Mouse (Mus musculus) hindbrain, embryonic 10.5 days (tissue): ENCODE results near the gene Rrnad1. TPM values are rescaled to one million over a fixed set of nuclear protein-coding genes. Genes with fewer than 3 reads are reported as not detected.
A peak's percentile ranks its signal among the peaks of the same experiment; 100 is the strongest.

Experiments used
- DNase-seq: peaks from one replicate; pipeline ENCODE4 v3.0.0-alpha.2; 2017; ENCODE audit warnings: low spot score
- H3K27ac ChIP-seq: fragments of 300-500 bp; sonication (generic); 2 replicates; pipeline ENCODE4 v1.5.1; 2016; ENCODE audit warnings: mild to moderate bottlenecking, moderate library complexity
- H3K27me3 ChIP-seq: fragments of 300-500 bp; sonication (generic); 2 replicates; pipeline ENCODE4 v1.6.1; 2016; ENCODE audit warnings: mild to moderate bottlenecking; ENCODE audit not compliant: poor library complexity, insufficient read depth, severe bottlenecking
- H3K36me3 ChIP-seq: fragments of 300-500 bp; sonication (generic); 2 replicates; pipeline ENCODE4 v1.6.1; 2016; ENCODE audit warnings: mild to moderate bottlenecking, moderate library complexity
- H3K4me1 ChIP-seq: fragments of 300-500 bp; sonication (generic); replicated peaks from 2 replicates; pipeline ENCODE4 v1.6.1; 2016; ENCODE audit warnings: mild to moderate bottlenecking
- H3K4me3 ChIP-seq: fragments of 300-500 bp; sonication (generic); 2 replicates; pipeline ENCODE4 v1.5.1; 2016; ENCODE audit warnings: mild to moderate bottlenecking, moderate library complexity
- H3K9me3 ChIP-seq: fragments of 300-500 bp; sonication (generic); 2 replicates; pipeline ENCODE4 v1.6.1; 2016; ENCODE audit warnings: mild to moderate bottlenecking, moderate library complexity
- WGBS: fragments of 180-500 bp; shearing (Covaris S2); methylation state at CpG from one replicate; pipeline ENCODE4 v1.1.7; 2016; 5-methylcytosine and 5-hydroxymethylcytosine counted together
- polyA plus RNA-seq: library from polyadenylated mRNA; unstranded; fragments of >200 nt; fragmentation: Nextera tagmentation; extraction: Ambion mirVana; gene quantifications from 2 replicates; pipeline ENCODE4 v1.2.1, GENCODE M21; 2016

Rrnad1 gene
- polyA plus RNA-seq, 1 experiment from 2014 or later = 18.9 TPM

GRCm38 (mm10) chr3:87927452-87927851 is 3.1 kb downstream of the Rrnad1 start:
- Histone ChIP-seq H3K27ac (no peak overlapping the region), H3K27me3 (no peaks in the 10 kb centered on the region), H3K9me3 (no peaks in the 10 kb centered on the region), H3K36me3 (peaks cover 70% of the 10 kb centered on the region), H3K4me3 (no peak overlapping the region), H3K4me1 (peaks cover 32% of the 10 kb centered on the region)
- WGBS = 95% methylated on average over 5 of the region's 5 CpGs
- DNase-seq = no peak

- WGBS = 93% methylated on average over 7 of the region's 7 CpGs
- peaks cover 19% of the 10 kb centered on the region for H3K4me1 ChIP-seq
- peaks cover 64% of the 10 kb centered on the region for H3K36me3 ChIP-seq
- no peak overlapping the region for H3K27ac ChIP-seq
- DNase-seq = no peak
- H3K27me3 ChIP-seq = no peaks in the 10 kb centered on the region
- H3K9me3 ChIP-seq = no peaks in the 10 kb centered on the region
- no peak overlapping the region; the same call in 1 of the 2 replicates for H3K4me3 ChIP-seq
Measured at GRCm38 (mm10) chr3:87924996-87925395, 5.5 kb downstream of the Rrnad1 start.

- H3K36me3 ChIP-seq = peaks cover 62% of the 10 kb centered on the region
- no peaks in the 10 kb centered on the region for H3K9me3 ChIP-seq
- no peak for DNase-seq
- H3K4me3 ChIP-seq = peak overlapping the region; percentile 74
- H3K27me3 ChIP-seq = no peaks in the 10 kb centered on the region
- peaks cover 10% of the 10 kb centered on the region for H3K4me1 ChIP-seq
- H3K27ac ChIP-seq = no peak overlapping the region
- WGBS = 67% methylated on average over 9 of the region's 9 CpGs
Measured at GRCm38 (mm10) chr3:87920270-87920943, 10.1 kb downstream of the Rrnad1 start.

GRCm38 (mm10) chr3:87919336-87920108 is 11.0 kb downstream of the Rrnad1 start, which contains the start of gene Mrpl24:
Gene Mrpl24 (plus strand): TSS chr3:87919506.
- peak within 1 kb of the TSS; percentile 82 for H3K27ac ChIP-seq
- DNase-seq = peak; percentile 76
- no peaks in the 10 kb centered on the region for H3K27me3 ChIP-seq
- peaks cover 62% of the 10 kb centered on the region for H3K36me3 ChIP-seq
- H3K4me1 ChIP-seq = peaks cover 10% of the 10 kb centered on the region
- H3K4me3 ChIP-seq = peak within 1 kb of the TSS; percentile 74
- under 1% methylated on average over 30 of the region's 30 CpGs for WGBS
- no peaks in the 10 kb centered on the region for H3K9me3 ChIP-seq

- 0 out of 2 replicates have a peak overlapping the region, but pooled peaks have one; percentile 82 for H3K27ac ChIP-seq
- DNase-seq = no peak
- peaks cover 62% of the 10 kb centered on the region for H3K36me3 ChIP-seq
- no peaks in the 10 kb centered on the region for H3K27me3 ChIP-seq
- peaks cover 14% of the 10 kb centered on the region for H3K4me1 ChIP-seq
- 0 out of 2 replicates have a peak overlapping the region, but pooled peaks have one; percentile 74 for H3K4me3 ChIP-seq
- WGBS = 96% methylated on average over 1 of the region's 1 CpGs
- no peaks in the 10 kb centered on the region for H3K9me3 ChIP-seq
Measured at GRCm38 (mm10) chr3:87918551-87918950, 12.0 kb downstream of the Rrnad1 start.

GRCm38 (mm10) chr3:87916990-87917389 is 13.5 kb downstream of the Rrnad1 start:
- Histone ChIP-seq H3K36me3 (peaks cover 57% of the 10 kb centered on the region), H3K9me3 (no peaks in the 10 kb centered on the region), H3K4me1 (peaks cover 20% of the 10 kb centered on the region), H3K27me3 (no peaks in the 10 kb centered on the region), H3K27ac (no peak overlapping the region), H3K4me3 (no peak overlapping the region)
- WGBS = 98% methylated on average over 1 of the region's 1 CpGs
- DNase-seq = no peak

- WGBS = 96% methylated on average over 10 of the region's 10 CpGs
- Histone ChIP-seq H3K9me3 (no peaks in the 10 kb centered on the region), H3K4me1 (peaks cover 40% of the 10 kb centered on the region), H3K27ac (no peak overlapping the region), H3K36me3 (peaks cover 57% of the 10 kb centered on the region), H3K4me3 (no peak overlapping the region), H3K27me3 (no peaks in the 10 kb centered on the region)
- DNase-seq = no peak
Measured at GRCm38 (mm10) chr3:87913891-87914290, 16.6 kb downstream of the Rrnad1 start.

- H3K27ac ChIP-seq = no peak overlapping the region
- no peak for DNase-seq
- H3K36me3 ChIP-seq = peaks cover 57% of the 10 kb centered on the region
- WGBS = 89% methylated on average over 7 of the region's 7 CpGs
- no peak overlapping the region for H3K4me3 ChIP-seq
- H3K9me3 ChIP-seq = no peaks in the 10 kb centered on the region
- no peaks in the 10 kb centered on the region for H3K27me3 ChIP-seq
- peaks cover 44% of the 10 kb centered on the region for H3K4me1 ChIP-seq
Measured at GRCm38 (mm10) chr3:87913491-87913890, 17.0 kb downstream of the Rrnad1 start.

GRCm38 (mm10) chr3:87910573-87911141 is 19.9 kb downstream of the Rrnad1 start:
- 8% methylated on average over 12 of the region's 12 CpGs for WGBS
- peaks cover 64% of the 10 kb centered on the region for H3K4me1 ChIP-seq
- H3K9me3 ChIP-seq = no peaks in the 10 kb centered on the region
- DNase-seq = peak; percentile 88
- H3K4me3 ChIP-seq = peak overlapping the region; percentile 97
- peaks cover 36% of the 10 kb centered on the region for H3K36me3 ChIP-seq
- H3K27me3 ChIP-seq = no peaks in the 10 kb centered on the region
- peak overlapping the region; percentile 99 for H3K27ac ChIP-seq

- no peaks in the 10 kb centered on the region for H3K9me3 ChIP-seq
Measured at GRCm38 (mm10) chr3:87909874-87910273, 20.6 kb downstream of the Rrnad1 start.

GRCm38 (mm10) chr3:87909381-87909780 is 21.1 kb downstream of the Rrnad1 start:
- no peak for DNase-seq
- Histone ChIP-seq H3K27ac (peak overlapping the region; percentile 99), H3K27me3 (no peaks in the 10 kb centered on the region), H3K4me3 (peak overlapping the region; percentile 97), H3K4me1 (peaks cover 64% of the 10 kb centered on the region), H3K9me3 (no peaks in the 10 kb centered on the region), H3K36me3 (peaks cover 23% of the 10 kb centered on the region)
- WGBS = 85% methylated on average over 2 of the region's 2 CpGs

More at GRCm38 (mm10) chr3:87909874-87910273, 20.6 kb downstream of the Rrnad1 start:
- Histone ChIP-seq H3K27ac (peak overlapping the region; percentile 99), H3K4me3 (peak overlapping the region; percentile 97), H3K27me3 (no peaks in the 10 kb centered on the region), H3K36me3 (peaks cover 28% of the 10 kb centered on the region), H3K4me1 (peaks cover 64% of the 10 kb centered on the region)
- 3% methylated on average over 4 of the region's 4 CpGs for WGBS
- no peak for DNase-seq

GRCm38 (mm10) chr3:87907906-87908305 is 22.6 kb downstream of the Rrnad1 start:
- H3K27ac ChIP-seq = peak overlapping the region; percentile 99
- H3K4me3 ChIP-seq = peak overlapping the region; percentile 97
- peaks cover 61% of the 10 kb centered on the region for H3K4me1 ChIP-seq
- peaks cover 8% of the 10 kb centered on the region for H3K36me3 ChIP-seq
- H3K9me3 ChIP-seq = no peaks in the 10 kb centered on the region
- WGBS = 10% methylated on average over 1 of the region's 1 CpGs
- DNase-seq = no peak
- no peaks in the 10 kb centered on the region for H3K27me3 ChIP-seq
